Mouse (Mus musculus) cerebellum, adult 2 months (tissue): ENCODE measurements around the gene Ccdc36.

Source experiments
- CTCF ChIP-seq: fragments of 200-500 bp; IDR thresholded peaks from 2 replicates; pipeline ENCODE4 v1.5.1; 2011; ENCODE audit warnings: low read depth, mild to moderate bottlenecking, control low read depth, low read length, moderate library complexity, borderline replicate concordance; ENCODE audit not compliant: insufficient read depth
- POLR2A ChIP-seq: fragments of 200-500 bp; IDR thresholded peaks from 2 replicates; pipeline ENCODE4 v1.6.1; 2011; ENCODE audit warnings: low read length, control low read depth, borderline replicate concordance; ENCODE audit not compliant: insufficient read depth

- TF ChIP-seq CTCF = no peak
- no peak for TF ChIP-seq POLR2A
These were observed 41.6 kb upstream of the Ccdc36 start for GRCm38 (mm10) chr9:108469845-108470244.
